In genomic region chr14:101640153-101640843, GRCm38 (mm10) we compare ENCODE assay signal across 8 mouse cellular contexts. TPM values are rescaled to one million over a fixed set of nuclear protein-coding genes. Genes with fewer than 3 reads are reported as not detected.
DNase-seq lines count a peak whose midpoint lies in the region; ATAC-seq and TF ChIP-seq lines count a peak whose summit lies in the region.

Gene Commd6, minus strand, starts transcription at chr14:101640686.

- H3K36me3 ChIP-seq in G1E (replicated peaks), result peaks cover 29% of the 10 kb centered on the region
- no peaks in the 10 kb centered on the region for H3K36me3 ChIP-seq in forebrain, postnatal 0 days (ENCODE audit: insufficient read depth)
- H3K36me3 ChIP-seq in lung, embryonic 15.5 days, result no peaks in the 10 kb centered on the region

- peak within 1 kb of the TSS; percentile 89 for H3K9ac ChIP-seq in forebrain, postnatal 0 days
- peak within 1 kb of the TSS; percentile 79 for H3K9ac ChIP-seq in lung, embryonic 15.5 days

- ATAC-seq in G1E (ENCODE audit: extremely low read depth, insufficient number of reproducible peaks, low FRiP score, poor library complexity, severe bottlenecking), result peak; percentile 95
- peak; percentile 98 for ATAC-seq in forebrain, postnatal 0 days
- peak; percentile 99 for ATAC-seq in lung, embryonic 15.5 days (ENCODE audit: borderline replicate concordance, extremely low read depth, low FRiP score, low TSS enrichment)

- no peak for TF ChIP-seq CTCF in G1E (IDR thresholded peaks at IDR 0.05; ENCODE audit: low read depth, low read length)
- TF ChIP-seq CTCF in forebrain, postnatal 0 days (IDR thresholded peaks at IDR 0.05; ENCODE audit: low read depth), result peak; percentile 34

- WGBS in forebrain, postnatal 0 days, result under 1% methylated on average over 39 of the region's 39 CpGs
- under 1% methylated on average over 35 of the region's 39 CpGs for WGBS in lung, embryonic 15.5 days

- H3K27me3 ChIP-seq in G1E (ENCODE audit: insufficient read depth, low read length), result peaks cover 8% of the 10 kb centered on the region; the same call in 1 of the 2 replicates
- H3K27me3 ChIP-seq in forebrain, postnatal 0 days (ENCODE audit: insufficient read depth, low read length), result no peaks in the 10 kb centered on the region
- no peaks in the 10 kb centered on the region for H3K27me3 ChIP-seq in lung, embryonic 15.5 days

- peak within 1 kb of the TSS; percentile 89 for H3K27ac ChIP-seq in forebrain, postnatal 0 days (ENCODE audit: low read depth, low read length)
- H3K27ac ChIP-seq in lung, embryonic 15.5 days, result peak within 1 kb of the TSS; percentile 83

- H3K4me2 ChIP-seq in forebrain, postnatal 0 days (ENCODE audit: low read depth), result peak within 1 kb of the TSS; percentile 59
- peak within 1 kb of the TSS; percentile 63 for H3K4me2 ChIP-seq in lung, embryonic 15.5 days

- H3K4me1 ChIP-seq in G1E (ENCODE audit: insufficient read depth, low read depth, low read length), result peaks cover 28% of the 10 kb centered on the region
- no peaks in the 10 kb centered on the region for H3K4me1 ChIP-seq in forebrain, postnatal 0 days (ENCODE audit: insufficient read depth)
- H3K4me1 ChIP-seq in lung, embryonic 15.5 days, result peaks cover 6% of the 10 kb centered on the region

- no peaks in the 10 kb centered on the region for H3K9me3 ChIP-seq in G1E (replicated peaks)
- no peaks in the 10 kb centered on the region for H3K9me3 ChIP-seq in forebrain, postnatal 0 days (ENCODE audit: low read length)
- H3K9me3 ChIP-seq in lung, embryonic 15.5 days, result no peaks in the 10 kb centered on the region

- H3K4me3 ChIP-seq in G1E (ENCODE audit: low read depth, low read length), result peak within 1 kb of the TSS; percentile 96
- peak within 1 kb of the TSS; percentile 87 for H3K4me3 ChIP-seq in forebrain, postnatal 0 days (ENCODE audit: low read depth, low read length)
- H3K4me3 ChIP-seq in lung, embryonic 15.5 days, result peak within 1 kb of the TSS; percentile 95

- peak; percentile 92 for DNase-seq in G1E (ENCODE audit: low spot score)
- peak; percentile 91 to 95 for DNase-seq in cerebellum, adult 18-20 months
- DNase-seq in forebrain, postnatal 0 days, result peak; percentile 95
- peak; percentile 92 for DNase-seq in heart, postnatal 4 days
- DNase-seq in layer of hippocampus, adult 8-10 months (ENCODE audit: low spot score in 2 of 2), result peak; percentile 90 to 92
- peak; percentile 90 for DNase-seq in ovary, adult 18-20 months (ENCODE audit: low spot score)
- DNase-seq in thymus, postnatal 0 days (ENCODE audit: low spot score), result peak; percentile 89

RNA-seq across cellular contexts. Expression of gene Commd6, which starts in this region (rescaled TPM):
- 75.2 and 75.4 TPM in 2 replicates for total RNA-seq in G1E (2014; fragmentation: Nextera tagmentation)
- total RNA-seq in G1E (2017), result 191 and 216 TPM in 2 replicates
- 5.8 and 6.5 TPM in 2 replicates for polyA plus RNA-seq in G1E (2012)
- total RNA-seq in forebrain, postnatal 0 days (2014; rRNA removed), result 44.9 and 49.5 TPM in 2 replicates
- polyA plus RNA-seq in forebrain, postnatal 0 days (2015; fragmentation: Nextera tagmentation; extraction: Ambion mirVana), result 71.4 and 72.4 TPM in 2 replicates
- total RNA-seq in heart, postnatal 4 days (2021), result 10 to 100 TPM; 35.0 to 37.7 TPM
- 10 to 100 TPM; 56.7 to 68.2 (median 65.6) TPM for total RNA-seq in layer of hippocampus, adult 8-10 months (2022)
- polyA plus RNA-seq in lung, embryonic 15.5 days (2015; fragmentation: Nextera tagmentation; extraction: Ambion mirVana), result 85.6 and 92.5 TPM in 2 replicates
- polyA plus RNA-seq in thymus, postnatal 0 days (2015; fragmentation: Nextera tagmentation; extraction: Ambion mirVana), result 111 and 125 TPM in 2 replicates

Comparison
In these comparisons a context has a peak if more than half of its experiments do, and no peak if none do; other contexts are left out.
1. Peak in every context shown above with its lines: DNase-seq, ATAC-seq, H3K4me3 ChIP-seq and H3K27ac ChIP-seq.